Mouse (Mus musculus) lung, postnatal 0 days (tissue): ENCODE results near the gene Apc2.

Experiments used
- CTCF ChIP-seq: IDR thresholded peaks from 2 replicates; pipeline ENCODE4 v1.5.1; 2016; ENCODE audit warnings: antibody characterized with exemption, mild to moderate bottlenecking
- EP300 ChIP-seq: IDR thresholded peaks from 2 replicates; pipeline ENCODE4 v1.6.1; 2016; ENCODE audit warnings: antibody characterized with exemption, mild to moderate bottlenecking, control low read depth

DNA sequence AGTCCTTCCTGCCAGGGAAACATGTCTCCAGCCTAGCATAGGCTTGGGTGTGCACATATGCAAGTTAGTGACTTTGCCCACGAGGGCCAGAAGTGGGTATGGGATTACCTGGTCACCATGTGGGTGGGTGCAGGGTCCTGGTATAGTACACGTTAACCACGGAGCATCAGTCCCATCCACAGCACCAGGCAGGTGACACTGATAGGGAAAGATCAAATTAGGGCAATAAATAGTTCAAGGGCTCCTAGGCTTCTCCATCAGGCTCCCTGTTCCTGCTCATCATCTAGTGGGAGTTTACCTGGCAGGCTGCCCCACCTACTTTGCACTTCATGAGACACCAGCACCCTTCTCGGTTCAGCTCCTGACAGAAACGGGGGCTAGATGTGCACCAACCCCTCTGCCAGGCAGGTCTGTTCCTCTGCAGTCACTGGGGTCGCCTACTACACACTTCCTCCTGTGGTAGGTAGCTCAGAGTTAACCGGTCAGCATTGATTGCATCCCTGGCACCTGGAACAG is 931 bp upstream of the Apc2 start:
- TF ChIP-seq CTCF (no peak), EP300 (no peak)
